Mouse (Mus musculus): Measurements from ENCODE around the gene Fam49a. TPM values are rescaled to one million over a fixed set of nuclear protein-coding genes. Genes with fewer than 3 reads are reported as not detected.
"Not testable (repeated sequence)": the region's sequence is repeated elsewhere in the genome, so short reads cannot be mapped to it uniquely, and the experiment has no call there.

Fam49a gene
- total RNA-seq, 1 experiment from 2014 or later = 16.5 TPM

DNA sequence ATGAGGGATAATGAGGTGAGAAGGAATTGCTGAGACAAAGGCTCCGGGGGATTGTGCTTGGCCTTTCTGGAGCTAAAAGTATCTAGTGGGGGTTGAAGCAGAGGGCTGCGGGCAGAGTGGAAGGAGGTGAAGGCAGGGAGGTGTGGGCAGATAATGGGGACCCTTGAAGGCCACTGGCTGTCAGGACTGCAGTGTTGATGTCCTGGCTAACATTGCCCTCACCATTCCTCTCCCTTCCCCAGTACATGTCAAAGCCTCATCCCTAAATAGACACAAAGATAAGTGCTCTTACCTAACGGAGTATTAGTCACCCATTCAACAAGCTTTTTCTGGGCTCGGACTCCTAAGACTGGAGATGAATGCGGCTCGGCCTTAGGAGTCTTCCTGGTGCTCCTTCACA is 44.9 kb downstream of the Fam49a start:
- no peak for ATAC-seq (replicated peaks; ENCODE audit: low read depth, poor library complexity, severe bottlenecking)

DNA sequence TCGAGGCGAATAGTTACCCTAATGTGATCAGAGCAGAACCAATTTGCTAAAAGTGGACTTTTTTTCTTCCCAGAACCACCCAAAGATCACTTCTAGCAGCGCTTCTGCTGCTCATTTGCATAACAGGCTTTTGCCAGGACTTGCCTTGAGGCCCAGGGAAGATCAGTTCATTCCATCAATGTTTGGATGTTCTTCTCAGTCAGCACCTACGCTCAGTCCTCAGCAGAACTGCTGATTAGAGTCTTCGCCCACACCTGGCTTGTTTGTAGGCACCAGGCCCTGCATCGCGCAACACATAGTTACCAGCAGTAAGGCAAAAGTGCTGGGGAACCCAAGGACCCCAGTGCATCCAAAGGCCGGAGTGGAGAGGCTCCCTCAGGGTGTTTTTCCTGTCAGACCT is 45.3 kb downstream of the Fam49a start:
- ATAC-seq (replicated peaks; ENCODE audit: low read depth, poor library complexity, severe bottlenecking) = no peak

DNA sequence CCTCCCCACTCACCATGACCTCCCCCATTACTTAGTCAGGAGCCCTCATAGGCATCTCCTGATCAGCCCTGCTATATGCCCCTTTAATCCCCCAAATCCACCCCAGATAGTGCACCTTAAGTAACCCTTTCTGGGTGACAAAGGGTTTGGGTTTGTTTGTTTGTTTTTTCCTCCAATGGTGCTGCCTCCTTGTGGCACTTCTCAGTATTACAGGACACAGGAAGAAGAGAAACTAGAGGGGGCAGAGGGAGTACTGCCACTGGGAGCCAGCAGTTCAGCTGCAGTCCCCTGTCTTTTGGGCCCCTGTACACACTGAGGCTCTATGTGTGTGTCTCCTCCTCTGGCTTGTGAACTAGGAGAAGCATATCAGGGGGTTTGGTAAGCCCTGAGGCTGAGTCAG is 51.5 kb downstream of the Fam49a start:
- ATAC-seq (replicated peaks; ENCODE audit: low read depth, poor library complexity, severe bottlenecking) = peak; percentile 57; the same call in 1 of the 2 replicates

DNA sequence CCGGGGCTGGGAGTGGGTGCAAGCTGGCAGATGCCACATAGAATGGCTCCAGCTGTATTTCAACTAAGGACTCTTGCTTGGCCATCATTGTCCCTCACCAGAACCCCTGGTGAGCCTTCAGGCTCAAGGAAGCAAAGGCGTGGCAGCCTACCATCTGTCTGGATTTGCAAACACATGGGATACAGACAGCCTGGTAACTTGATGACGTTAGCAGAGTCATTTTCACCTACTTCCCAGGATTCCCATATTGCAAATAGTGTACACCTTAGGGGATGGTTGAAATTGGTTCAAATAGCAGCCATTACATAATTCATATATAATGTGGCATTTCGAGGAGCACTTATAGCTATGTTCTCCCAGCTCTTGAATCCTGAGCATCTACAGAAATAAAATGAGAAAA is 52.0 kb downstream of the Fam49a start:
- ATAC-seq (replicated peaks; ENCODE audit: low read depth, poor library complexity, severe bottlenecking) = no peak

DNA sequence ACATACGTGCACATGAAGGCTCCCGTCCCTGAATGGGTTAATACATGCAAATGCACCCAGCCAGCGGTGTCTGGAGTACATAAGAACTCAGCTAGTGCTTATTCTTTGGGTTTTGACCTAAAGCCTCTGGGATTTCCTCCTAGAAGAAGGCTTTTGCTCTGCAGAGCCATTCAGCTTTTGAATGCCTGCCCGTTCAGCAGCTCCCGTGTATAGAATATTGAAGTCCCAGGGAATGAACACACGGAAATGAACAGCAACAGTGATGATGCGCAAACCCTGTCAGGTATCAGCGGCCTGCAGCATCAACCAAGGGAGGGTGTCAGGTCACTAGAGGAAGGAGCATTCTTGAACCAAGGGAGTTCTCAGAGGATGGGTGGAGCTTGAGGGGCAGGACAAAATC is 52.4 kb downstream of the Fam49a start:
- ATAC-seq (replicated peaks; ENCODE audit: low read depth, poor library complexity, severe bottlenecking) = no peak

DNA sequence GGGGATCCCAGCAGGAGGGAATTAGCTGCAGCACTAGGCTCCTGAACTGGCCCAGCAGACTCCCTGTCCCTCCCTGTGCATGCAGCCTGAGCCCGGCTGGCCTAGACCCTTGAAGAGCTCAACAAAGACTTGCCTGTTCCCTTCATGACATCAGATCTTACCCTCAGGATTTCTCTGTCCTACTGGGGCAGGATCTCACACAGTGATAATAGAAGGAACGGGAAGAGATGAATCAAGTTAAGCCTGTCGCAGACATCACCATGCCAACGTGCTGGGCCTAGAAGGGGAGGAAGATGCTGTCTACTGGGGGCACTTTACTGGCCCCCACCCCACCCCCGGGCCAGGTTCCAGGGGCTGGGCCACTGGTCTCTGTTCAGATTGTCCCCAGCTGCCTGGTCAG is 53.1 kb downstream of the Fam49a start:
- no peak for ATAC-seq (replicated peaks; ENCODE audit: low read depth, poor library complexity, severe bottlenecking)

DNA sequence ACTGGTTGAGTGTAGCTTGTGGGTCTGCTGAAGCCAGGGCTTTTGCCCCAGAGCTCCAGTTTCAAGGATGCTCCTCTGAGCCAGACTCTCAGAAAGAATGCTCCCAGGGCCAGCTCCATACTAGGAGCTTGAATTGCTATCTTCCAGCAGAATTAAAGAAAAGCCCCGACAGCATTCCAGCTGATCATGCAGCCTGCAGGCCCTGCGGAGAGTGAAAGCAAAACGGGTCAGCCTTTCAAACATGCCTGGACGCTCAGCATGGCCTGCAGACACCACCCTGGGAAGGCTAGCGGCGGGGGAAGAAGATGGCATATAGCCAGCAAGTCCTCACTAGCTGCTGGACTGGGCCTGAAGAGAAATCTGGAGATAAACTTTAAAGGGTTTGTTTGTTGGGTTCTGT is 55.0 kb downstream of the Fam49a start:
- no peak for ATAC-seq (replicated peaks; ENCODE audit: low read depth, poor library complexity, severe bottlenecking)

DNA sequence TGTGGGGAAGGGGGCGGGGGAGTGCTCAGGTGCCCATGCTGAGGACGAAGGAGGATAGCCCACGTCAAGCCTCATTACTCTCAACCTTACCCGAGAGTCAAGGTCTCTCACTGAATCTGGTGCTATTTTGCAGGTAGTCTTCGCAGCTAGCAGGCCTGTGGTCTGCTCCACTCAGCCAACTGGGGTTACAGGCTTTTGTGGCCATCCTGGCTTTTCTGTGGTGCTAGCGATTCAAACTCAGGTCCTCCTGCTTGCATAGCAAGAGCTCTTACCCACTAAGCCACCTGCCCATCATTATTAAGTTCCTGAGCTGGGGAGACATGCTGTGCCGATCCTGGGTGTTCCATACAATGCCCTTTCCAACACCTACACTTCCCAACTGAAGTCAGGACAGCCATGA is 55.7 kb downstream of the Fam49a start:
- ATAC-seq (replicated peaks; ENCODE audit: low read depth, poor library complexity, severe bottlenecking) = no peak

DNA sequence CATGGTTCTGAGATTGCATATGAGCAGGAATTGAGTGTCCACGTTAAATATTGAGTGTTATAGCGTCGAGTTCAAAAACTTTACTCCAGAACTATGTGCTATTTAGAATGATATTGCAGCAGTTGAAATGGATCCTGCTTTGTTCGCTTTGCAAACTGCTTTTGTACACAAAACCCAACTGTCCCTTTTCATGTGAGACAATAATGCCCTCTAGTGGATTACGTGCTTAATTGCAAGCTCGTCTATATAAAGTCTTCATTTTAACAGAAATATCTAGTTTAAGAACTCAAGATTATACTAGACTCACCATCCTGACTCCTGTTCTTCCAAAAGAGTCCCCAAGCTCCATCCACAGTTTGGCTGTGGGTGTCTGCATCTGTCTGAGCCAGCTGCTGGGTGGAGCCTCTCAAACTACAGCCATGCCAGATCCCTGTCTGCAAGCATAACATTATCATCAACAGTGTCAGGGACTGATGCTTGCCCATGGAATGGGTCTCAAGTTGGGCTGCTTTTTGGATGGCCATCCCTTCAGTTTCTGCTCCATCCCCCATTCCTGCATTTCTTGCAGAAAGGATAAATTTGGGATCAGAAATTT is 56.3 kb downstream of the Fam49a start:
- peak; percentile 31 for ATAC-seq (replicated peaks; ENCODE audit: low read depth, poor library complexity, severe bottlenecking)

DNA sequence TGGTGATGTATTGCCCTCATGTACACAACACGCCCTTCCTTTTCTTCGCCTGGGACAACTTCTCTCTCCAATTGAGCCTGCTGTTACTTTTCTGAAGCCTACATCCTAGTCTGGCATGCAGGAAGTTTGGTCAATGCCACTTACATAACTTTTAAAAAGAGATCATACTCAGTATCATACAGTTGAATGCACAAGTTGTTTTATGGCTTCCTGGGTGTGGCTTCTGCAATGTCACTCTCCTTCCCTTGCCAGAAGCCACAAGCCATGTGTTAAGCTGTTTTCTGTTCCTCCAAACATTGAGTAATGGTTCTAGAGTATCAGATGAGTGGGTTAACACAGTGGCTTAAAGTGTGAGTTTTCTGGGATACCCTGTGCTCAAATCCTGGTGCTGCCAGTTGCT is 58.8 kb downstream of the Fam49a start:
- peak; percentile 80 for ATAC-seq (replicated peaks; ENCODE audit: low read depth, poor library complexity, severe bottlenecking)

DNA sequence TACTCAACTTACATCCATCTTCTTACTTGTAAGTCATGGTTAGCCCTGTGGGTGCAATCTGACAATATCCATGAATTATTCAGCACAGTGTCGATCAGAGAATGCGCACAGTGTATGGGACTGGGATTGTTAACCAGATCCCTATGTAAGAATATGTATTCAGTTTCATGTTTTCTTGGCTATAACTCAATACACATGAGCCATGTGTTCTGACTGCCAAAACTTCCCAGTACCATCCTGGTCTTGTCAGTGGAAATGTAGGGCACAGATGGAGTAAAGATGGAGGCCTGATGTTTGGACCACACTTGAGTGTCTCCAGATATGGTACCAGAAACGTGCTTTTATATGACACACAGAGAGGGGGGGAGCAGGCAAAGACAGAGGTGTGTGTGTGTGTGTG is 59.2 kb downstream of the Fam49a start:
- no peak for ATAC-seq (replicated peaks; ENCODE audit: low read depth, poor library complexity, severe bottlenecking)

DNA sequence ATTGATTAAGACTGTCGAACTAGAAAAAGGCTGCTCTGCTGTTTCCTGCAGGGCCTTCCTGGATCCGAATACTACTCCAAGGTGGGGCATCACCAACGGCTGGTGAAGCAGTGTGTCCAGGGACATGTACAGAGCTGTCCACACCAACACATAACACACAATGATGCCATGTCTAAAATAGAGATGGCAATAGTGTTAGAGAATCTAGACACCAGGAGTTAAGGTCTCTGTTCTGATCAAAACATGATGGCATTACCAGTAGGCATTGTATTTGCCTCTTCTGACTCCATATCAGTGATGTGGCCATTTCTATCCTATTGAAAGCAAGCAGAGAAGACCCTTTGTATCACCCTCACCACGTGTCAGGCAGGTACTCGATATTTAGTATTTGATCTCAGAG is 61.1 kb downstream of the Fam49a start:
- ATAC-seq (replicated peaks; ENCODE audit: low read depth, poor library complexity, severe bottlenecking) = no peak

DNA sequence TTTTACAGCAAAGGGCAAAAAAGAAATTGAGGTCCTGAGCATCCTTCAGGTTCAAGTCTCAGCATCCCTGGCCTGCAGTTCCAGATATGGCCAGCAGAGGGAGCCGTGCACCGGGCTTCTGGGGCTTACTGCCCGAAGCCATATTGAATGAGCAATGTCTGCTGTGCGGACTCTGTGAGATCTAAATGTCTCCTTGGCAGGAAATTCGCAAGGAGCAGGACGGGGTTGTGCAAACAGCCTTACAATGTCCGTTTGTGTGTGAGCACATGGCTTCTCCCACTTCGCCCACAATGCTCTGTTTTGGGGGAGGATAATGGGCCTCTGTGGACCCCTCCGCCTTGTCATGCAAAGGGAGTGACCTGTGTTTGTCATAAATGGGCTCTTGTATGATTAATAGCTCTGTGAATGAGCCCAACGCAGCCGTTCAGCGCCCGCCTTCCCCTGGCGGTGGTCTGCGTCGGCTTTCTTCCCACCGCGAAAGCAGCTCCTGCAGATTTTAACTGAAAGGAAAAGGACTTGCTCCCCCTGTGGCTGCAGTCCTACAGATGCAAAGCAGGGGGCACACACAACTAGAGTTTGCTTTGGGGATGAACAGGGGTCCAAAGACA is 61.8 kb downstream of the Fam49a start:
- ATAC-seq (replicated peaks; ENCODE audit: low read depth, poor library complexity, severe bottlenecking) = peak; percentile 68

DNA sequence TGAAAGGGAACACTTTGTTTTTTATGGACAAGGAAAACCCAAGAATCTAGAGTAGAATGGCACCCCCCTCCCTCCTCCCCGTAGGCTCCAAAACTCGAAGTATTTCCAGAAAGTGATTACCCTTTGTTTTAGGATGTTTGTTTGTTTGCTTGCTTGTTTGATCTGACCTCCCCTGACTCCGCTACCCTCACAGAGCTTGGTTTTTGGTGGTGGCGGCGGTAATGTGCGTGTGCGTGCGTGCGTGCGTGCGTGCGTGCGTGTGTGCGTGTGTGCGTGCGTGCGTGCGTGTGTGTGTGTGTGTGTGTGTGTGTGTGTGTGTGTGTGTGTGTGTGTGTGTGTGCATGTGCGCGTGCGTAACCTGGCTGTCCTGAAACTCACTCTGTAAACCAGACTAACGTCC is 62.3 kb downstream of the Fam49a start:
- ATAC-seq (replicated peaks; ENCODE audit: low read depth, poor library complexity, severe bottlenecking) = not testable (repeated sequence)

DNA sequence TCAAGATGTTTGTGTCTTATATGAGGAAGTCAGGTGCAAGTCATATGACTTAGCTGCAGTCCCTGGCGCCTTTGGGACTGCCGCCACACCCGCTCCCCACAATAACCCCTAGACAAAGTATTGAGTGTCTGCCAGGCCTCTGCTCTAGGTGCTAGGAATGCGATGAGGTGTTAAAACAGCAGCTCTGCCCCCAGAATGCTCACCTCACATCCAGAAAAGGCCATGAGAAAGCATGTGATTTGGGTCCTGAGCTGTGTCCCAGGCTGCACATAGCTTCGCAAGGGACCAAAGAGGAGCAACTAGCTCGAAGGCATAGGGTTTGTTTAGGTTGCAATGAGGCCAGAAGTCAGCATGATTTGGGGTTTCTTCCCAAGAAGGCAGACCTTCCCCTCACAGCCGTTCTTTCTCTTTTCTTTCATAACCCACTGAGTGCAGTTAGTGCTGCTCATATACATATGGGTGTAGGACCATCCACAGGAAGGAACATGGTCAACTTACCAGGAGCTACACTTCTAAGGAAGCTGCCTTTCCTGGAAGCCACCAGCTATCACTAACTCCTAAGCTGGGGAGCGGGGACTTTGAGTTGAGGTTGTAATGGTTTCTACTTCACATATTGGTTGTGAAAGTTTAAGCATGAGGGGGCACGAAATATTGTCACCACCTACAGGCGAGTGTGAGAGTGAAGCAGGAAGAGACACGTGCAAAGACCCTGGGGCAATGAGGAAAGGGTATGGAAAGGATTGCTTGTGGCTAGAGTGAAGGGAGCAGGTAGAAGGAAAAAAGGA is 71.8 kb downstream of the Fam49a start:
- no peak for ATAC-seq (replicated peaks; ENCODE audit: low read depth, poor library complexity, severe bottlenecking)

DNA sequence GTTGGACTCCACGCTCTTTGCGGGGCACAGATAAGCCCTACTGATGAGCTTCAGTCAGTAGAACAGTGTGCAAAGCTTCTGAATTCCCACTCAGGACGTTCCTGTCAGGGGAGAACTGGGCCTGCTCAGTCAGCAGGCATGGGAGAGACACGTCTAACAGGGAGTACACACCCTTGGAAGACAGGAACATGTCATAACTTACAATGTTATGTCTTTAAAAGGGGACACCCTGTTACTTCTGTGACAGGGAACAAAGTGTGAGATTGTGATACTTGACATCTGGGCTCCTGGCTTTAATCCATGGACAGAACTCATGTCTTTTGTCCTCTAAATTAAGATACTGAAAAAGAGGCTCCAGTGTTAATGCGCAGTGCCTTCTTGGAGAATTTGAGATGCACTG is 72.5 kb downstream of the Fam49a start:
- no peak for ATAC-seq (replicated peaks; ENCODE audit: low read depth, poor library complexity, severe bottlenecking)

DNA sequence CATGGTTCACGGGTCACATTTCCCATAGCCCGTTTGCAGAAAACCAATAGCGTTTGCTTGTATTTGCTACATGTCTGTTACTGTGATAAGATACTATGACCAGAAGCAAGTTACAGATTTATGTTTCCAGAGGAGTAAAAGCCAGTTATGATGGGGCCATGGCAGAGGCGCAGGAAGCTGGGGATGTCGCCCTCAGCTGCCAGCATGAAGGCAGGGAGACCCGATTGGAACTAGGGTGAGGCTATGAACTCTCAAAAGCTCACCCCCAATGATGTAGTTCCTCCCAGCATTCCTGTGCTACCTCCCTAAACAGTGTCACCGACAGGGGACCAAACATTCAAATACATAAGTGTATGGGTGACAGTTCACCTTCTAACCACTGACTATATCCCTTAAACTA is 73.6 kb downstream of the Fam49a start:
- no peak for ATAC-seq (replicated peaks; ENCODE audit: low read depth, poor library complexity, severe bottlenecking)

DNA sequence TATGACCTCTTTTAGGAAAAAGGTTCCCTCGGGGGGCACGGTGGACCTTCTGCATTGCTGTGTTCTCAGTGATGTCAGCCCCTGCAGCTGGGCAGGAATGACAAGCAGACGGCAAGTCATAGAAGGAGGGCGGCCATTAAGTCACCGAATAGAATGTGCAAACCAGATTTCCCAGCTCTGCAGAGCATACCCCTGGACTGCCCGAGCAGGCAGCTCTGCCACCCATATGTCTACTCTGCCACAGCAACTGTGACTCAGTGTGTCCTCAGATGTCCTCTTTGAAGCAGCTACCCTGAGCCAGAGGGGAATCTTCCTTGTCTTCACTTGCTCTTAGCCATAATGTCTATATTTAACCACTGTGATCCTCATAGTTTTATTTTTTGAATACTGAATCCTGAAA is 75.4 kb downstream of the Fam49a start:
- ATAC-seq (replicated peaks; ENCODE audit: low read depth, poor library complexity, severe bottlenecking) = no peak

DNA sequence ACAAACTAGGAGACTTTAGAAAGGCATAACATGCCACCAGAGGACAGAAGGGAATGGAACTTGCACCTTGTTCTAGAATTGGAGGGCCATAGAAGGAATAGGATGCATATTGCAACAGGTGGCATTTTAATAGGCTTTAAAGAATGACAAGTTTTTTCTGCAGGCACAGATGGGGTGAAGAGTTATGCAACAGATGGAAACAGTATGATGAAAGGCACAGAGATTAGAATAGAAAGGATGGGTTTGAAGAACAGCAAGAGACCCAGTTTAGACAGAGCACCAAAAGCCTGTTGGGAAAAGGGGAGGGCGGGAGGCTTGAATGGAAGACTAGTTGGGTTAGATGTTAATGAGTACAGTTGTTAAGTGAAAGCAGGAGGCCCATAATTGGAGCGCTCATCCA is 81.4 kb downstream of the Fam49a start:
- no peak for ATAC-seq (replicated peaks; ENCODE audit: low read depth, poor library complexity, severe bottlenecking)

DNA sequence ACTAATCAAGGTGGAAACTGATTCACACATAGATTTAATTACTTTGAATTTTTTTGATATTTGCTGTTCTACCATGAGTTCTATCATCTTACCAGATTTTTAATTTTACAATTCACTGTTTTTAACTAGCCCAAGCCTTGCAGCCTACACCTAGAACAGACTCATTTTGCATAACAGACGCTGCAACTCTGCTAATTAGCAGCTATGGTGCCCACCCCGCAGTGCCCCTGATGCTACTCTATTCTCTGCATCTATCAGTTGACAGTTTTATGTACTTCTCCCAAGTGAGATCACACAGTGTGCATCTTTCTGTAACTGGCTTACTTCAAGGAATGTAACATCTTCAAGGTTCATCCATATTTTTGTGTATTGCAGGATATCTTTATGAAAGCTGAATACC is 86.7 kb downstream of the Fam49a start:
- no peak for ATAC-seq (replicated peaks; ENCODE audit: low read depth, poor library complexity, severe bottlenecking)

DNA sequence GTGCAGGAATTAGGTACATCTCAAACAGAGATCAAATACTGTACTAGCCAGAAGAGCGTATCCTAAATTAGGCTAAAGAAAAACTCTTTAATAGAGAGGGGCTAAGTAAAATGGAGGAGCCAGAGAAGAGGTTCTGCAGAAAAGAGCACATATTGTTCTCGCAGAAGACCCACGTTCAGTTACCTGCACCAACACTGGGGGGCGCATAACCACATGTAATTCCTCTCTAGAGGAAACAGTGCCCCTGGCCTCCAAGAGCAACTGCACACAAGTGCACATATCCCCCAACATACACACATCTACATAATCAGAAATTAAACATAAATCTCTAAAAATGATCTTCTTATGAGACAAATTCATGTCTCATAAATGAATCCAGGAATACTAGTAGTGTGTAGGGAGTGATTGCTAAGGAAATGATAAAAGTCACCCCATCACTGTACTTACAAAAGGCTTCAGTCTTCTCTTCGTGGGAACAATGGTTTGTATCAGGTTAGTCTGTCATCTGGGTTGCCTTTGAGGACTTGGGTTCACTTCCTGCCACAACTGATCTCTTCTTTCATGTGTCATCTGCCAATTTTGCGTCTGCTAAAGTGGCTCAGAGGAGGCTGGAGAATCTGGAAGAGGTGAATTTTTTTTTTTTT is 87.8 kb downstream of the Fam49a start:
- ATAC-seq (replicated peaks; ENCODE audit: low read depth, poor library complexity, severe bottlenecking) = 0 out of 2 replicates have a peak, but pooled peaks have one; percentile 25

All from common myeloid progenitor, adult 5-6 weeks (primary cell).